Mouse (Mus musculus) kidney, adult 2 months (tissue): Measurements from ENCODE around the gene Zxdc. TPM values are rescaled to one million over a fixed set of nuclear protein-coding genes. Genes with fewer than 3 reads are reported as not detected.

Experiments
- DNase-seq: peaks from one replicate; pipeline ENCODE4 v3.0.0; 2021
- H3K27ac ChIP-seq: fragments of 200-500 bp; 2 replicates; pipeline ENCODE4 v1.5.1; 2012; ENCODE audit warnings: low read depth, low read length, control low read depth, inconsistent platforms; ENCODE audit not compliant: insufficient read depth
- H3K27me3 ChIP-seq: fragments of 200-500 bp; replicated peaks from 2 replicates; pipeline ENCODE4 v1.6.1; 2012; ENCODE audit warnings: mild to moderate bottlenecking, moderate library complexity, low read length, inconsistent platforms; ENCODE audit not compliant: control insufficient read depth, insufficient read depth
- H3K36me3 ChIP-seq: fragments of 200-500 bp; 2 replicates; pipeline ENCODE4 v1.6.1; 2012; ENCODE audit warnings: mild to moderate bottlenecking, moderate library complexity, low read length, inconsistent platforms; ENCODE audit not compliant: control insufficient read depth, insufficient read depth
- H3K4me1 ChIP-seq: fragments of 200-500 bp; 2 replicates; pipeline ENCODE4 v1.6.1; 2011; ENCODE audit warnings: low read length; ENCODE audit not compliant: control insufficient read depth, insufficient read depth
- H3K4me3 ChIP-seq: fragments of 200-500 bp; 2 replicates; pipeline ENCODE4 v1.5.1; 2011; ENCODE audit warnings: mild to moderate bottlenecking, low read depth, low read length, control low read depth; ENCODE audit not compliant: insufficient read depth
- CTCF ChIP-seq: fragments of 200-500 bp; conservative IDR thresholded peaks from 2 replicates; pipeline ENCODE4 v1.5.1; 2011; ENCODE audit warnings: low read depth, mild to moderate bottlenecking, control low read depth, low read length, moderate library complexity, mixed read lengths; ENCODE audit not compliant: insufficient read depth, insufficient read length
- POLR2A ChIP-seq: fragments of 200-500 bp; IDR thresholded peaks from one replicate; pipeline ENCODE4 v1.6.1; 2011; ENCODE audit warnings: low read depth, low read length, control low read depth
- WGBS: fragments of 180-500 bp; shearing (Covaris S2); methylation state at CpG from one replicate; pipeline ENCODE4 v1.1.7; 2018; 5-methylcytosine and 5-hydroxymethylcytosine counted together
- polyA plus RNA-seq: library from polyadenylated mRNA; depleted of rRNA; stranded (reverse); fragments of >200 nt; gene quantifications from 2 replicates; pipeline ENCODE4 v1.2.3, GENCODE M21; 2012

The Zxdc gene
- polyA plus RNA-seq, 1 experiment = 12.6 TPM

DNA sequence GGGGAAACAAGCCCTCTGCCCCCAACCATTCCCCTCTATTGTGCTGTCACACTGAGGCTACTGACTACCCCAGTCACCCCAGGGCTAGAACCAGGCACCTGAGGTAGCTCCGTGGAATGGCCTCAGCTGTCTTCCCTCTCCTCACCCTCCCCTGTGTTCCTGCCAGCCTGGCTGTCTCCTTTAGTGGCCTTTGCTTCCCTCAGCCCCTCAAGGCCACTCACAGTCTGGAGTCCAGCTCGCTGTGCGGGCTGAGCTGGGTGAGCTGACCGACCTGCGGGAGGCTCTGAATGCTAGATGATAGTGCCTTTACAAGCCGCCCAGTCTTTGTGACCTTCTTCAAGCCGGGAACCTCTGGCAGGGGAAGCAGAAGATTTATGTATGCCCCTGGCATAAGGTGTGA lies 42.6 kb downstream of the Zxdc start:
- WGBS = 62% methylated on average over 7 of the region's 7 CpGs
- Histone ChIP-seq H3K27me3 (no peaks in the 10 kb centered on the region), H3K27ac (no peak overlapping the region), H3K36me3 (no peaks in the 10 kb centered on the region), H3K4me1 (no peaks in the 10 kb centered on the region), H3K4me3 (no peak overlapping the region)
- DNase-seq = no peak
- TF ChIP-seq CTCF (no peak), POLR2A (no peak)

DNA sequence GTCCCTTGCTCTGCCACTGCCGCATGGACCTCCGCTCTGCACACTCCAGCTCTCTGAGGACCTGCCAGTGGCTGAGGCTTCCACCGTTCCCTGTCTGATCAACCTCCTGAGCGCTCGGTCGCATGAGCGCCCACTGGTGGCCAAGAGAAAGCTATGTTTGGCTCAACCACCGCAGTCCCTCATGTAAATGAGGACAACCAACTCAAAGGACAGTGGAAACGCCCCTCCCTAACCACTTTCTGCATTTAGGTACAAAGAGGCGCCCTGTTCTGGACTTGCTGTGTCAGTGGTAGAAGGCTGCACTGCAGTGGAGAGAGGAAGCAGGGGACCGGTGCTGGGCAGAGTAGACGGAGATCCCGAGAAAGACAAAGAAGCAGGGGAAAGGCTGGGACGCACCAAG lies 53.3 kb downstream of the Zxdc start:
- TF ChIP-seq POLR2A (no peak), CTCF (peak; percentile 96)
- no peak overlapping the region for H3K27ac ChIP-seq
- H3K4me1 ChIP-seq = no peaks in the 10 kb centered on the region
- H3K4me3 ChIP-seq = no peak overlapping the region
- peak; percentile 88 for DNase-seq
- no peaks in the 10 kb centered on the region for H3K27me3 ChIP-seq
- 7% methylated on average over 14 of the region's 14 CpGs for WGBS
- no peaks in the 10 kb centered on the region for H3K36me3 ChIP-seq

- peak; percentile 57 for DNase-seq
- no peak overlapping the region for H3K4me3 ChIP-seq
- no peaks in the 10 kb centered on the region for H3K27me3 ChIP-seq
- peaks cover 6% of the 10 kb centered on the region; the same call in 1 of the 2 replicates for H3K4me1 ChIP-seq
- no peaks in the 10 kb centered on the region for H3K36me3 ChIP-seq
- 61% methylated on average over 3 of the region's 3 CpGs for WGBS
- no peak for TF ChIP-seq CTCF
- TF ChIP-seq POLR2A = no peak
- H3K27ac ChIP-seq = no peak overlapping the region
These were observed 56.1 kb downstream of the Zxdc start for GRCm38 (mm10) chr6:90425361-90425760.

DNA sequence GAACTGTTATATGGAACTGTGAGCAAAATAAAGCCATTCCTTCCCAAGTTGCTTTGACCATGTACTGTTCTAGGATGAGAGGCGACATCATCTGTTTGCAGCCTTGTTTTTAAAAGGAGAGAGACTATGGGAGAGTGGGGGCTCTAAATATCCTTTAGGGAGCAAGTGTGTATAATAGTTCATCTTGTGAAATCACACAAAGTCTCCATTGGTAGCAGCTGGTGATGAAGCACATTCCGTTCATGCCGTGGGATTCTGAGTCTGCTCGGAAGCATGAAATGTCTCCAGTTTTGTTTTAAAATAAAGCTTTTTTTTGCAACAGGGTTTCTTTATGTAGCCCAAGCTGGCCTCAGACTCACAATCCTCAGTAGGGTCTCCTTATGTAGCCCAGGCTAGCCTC lies 56.7 kb downstream of the Zxdc start:
- no peak for DNase-seq
- no peak for TF ChIP-seq POLR2A
- no peak for TF ChIP-seq CTCF
- Histone ChIP-seq H3K4me1 (peaks cover 6% of the 10 kb centered on the region; the same call in 1 of the 2 replicates), H3K27ac (no peak overlapping the region), H3K4me3 (no peak overlapping the region), H3K27me3 (no peaks in the 10 kb centered on the region), H3K36me3 (no peaks in the 10 kb centered on the region)
- 87% methylated on average over 4 of the region's 4 CpGs for WGBS

GRCm38 (mm10) chr6:90428380-90428974 lies 59.2 kb downstream of the Zxdc start, which contains the start of gene Cfap100:
Gene Cfap100, minus strand, starts transcription at chr6:90428797.
- no peaks in the 10 kb centered on the region for H3K27me3 ChIP-seq
- TF ChIP-seq CTCF (peak; percentile 76), POLR2A (no peak)
- H3K36me3 ChIP-seq = no peaks in the 10 kb centered on the region
- peak; percentile 85 for DNase-seq
- H3K27ac ChIP-seq = no peak within 1 kb of the TSS
- WGBS = under 1% methylated on average over 31 of the region's 31 CpGs
- peak within 1 kb of the TSS; percentile 45 for H3K4me3 ChIP-seq
- peaks cover 6% of the 10 kb centered on the region; the same call in 1 of the 2 replicates for H3K4me1 ChIP-seq

DNA sequence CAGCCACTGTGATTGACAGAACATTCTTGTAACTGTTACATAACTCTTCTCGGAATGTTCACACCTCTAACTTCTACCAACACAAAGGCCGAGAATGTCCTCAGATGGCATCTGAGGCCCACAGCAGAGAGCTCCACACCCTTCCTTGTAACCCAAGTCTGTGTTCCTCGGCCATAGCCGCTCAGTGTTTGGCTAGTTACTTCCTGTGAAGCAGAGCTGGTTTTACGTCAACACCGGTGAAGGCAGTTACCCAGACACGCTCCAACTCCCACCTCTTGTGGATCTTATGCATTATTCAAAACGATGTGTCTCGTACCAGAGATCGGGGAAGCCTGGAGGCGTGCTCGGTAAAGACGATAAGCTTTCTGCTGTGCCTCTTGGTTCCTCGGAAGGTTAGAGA lies 60.6 kb downstream of the Zxdc start:
- H3K4me1 ChIP-seq = peaks cover 6% of the 10 kb centered on the region; the same call in 1 of the 2 replicates
- no peak overlapping the region for H3K27ac ChIP-seq
- H3K27me3 ChIP-seq = no peaks in the 10 kb centered on the region
- 60% methylated on average over 14 of the region's 14 CpGs for WGBS
- peak; percentile 35 for DNase-seq
- no peaks in the 10 kb centered on the region for H3K36me3 ChIP-seq
- no peak overlapping the region for H3K4me3 ChIP-seq
- TF ChIP-seq POLR2A (no peak), CTCF (no peak)

DNA sequence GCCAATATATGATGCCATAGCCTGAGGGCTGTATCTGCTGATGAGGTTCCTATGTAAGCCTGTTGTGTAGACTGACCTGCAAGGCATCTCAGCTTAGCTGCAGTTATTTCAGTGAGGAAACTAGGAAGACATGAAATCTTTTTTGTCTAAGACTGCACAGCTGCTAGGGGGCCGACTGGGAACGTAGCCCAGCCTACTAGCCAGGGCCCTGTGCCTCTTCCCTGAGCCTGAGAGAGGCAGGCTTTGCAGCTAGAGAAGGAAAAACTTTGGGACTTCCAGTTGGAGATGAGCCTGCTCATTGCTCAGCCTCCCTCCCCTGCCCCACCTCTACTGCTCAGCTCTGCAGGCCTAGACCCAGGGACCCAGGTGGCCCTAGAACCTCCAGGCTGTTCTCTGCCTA lies 62.2 kb downstream of the Zxdc start:
- Histone ChIP-seq H3K4me3 (no peak overlapping the region), H3K27me3 (no peaks in the 10 kb centered on the region), H3K36me3 (no peaks in the 10 kb centered on the region), H3K27ac (no peak overlapping the region), H3K4me1 (peaks cover 6% of the 10 kb centered on the region; the same call in 1 of the 2 replicates)
- TF ChIP-seq POLR2A (no peak), CTCF (no peak)
- 79% methylated on average over 2 of the region's 2 CpGs for WGBS
- DNase-seq = no peak
